Mouse (Mus musculus) intestine, embryonic 15.5 days (tissue): ENCODE data around the gene 2810408A11Rik. TPM values are rescaled to one million over a fixed set of nuclear protein-coding genes. Genes with fewer than 3 reads are reported as not detected.

ENCODE experiments used
- ATAC-seq: fragments of 200-750 bp; cut with Nextera tagmentation; 2 replicates; pipeline ENCODE4 v1.8.0; 2017; ENCODE audit warnings: moderate TSS enrichment, moderate library complexity
- H3K27ac ChIP-seq: fragments of 300-500 bp; sonication (generic); 2 replicates; pipeline ENCODE4 v1.5.1; 2015; ENCODE audit warnings: mild to moderate bottlenecking, inconsistent platforms
- H3K27me3 ChIP-seq: fragments of 300-500 bp; sonication (generic); replicated peaks from 2 replicates; pipeline ENCODE4 v1.6.1; 2015; ENCODE audit warnings: inconsistent platforms
- H3K36me3 ChIP-seq: fragments of 300-500 bp; sonication (generic); 2 replicates; pipeline ENCODE4 v1.6.1; 2015; ENCODE audit warnings: inconsistent platforms
- H3K4me1 ChIP-seq: fragments of 300-500 bp; sonication (generic); replicated peaks from 2 replicates; pipeline ENCODE4 v1.6.1; 2015; ENCODE audit warnings: inconsistent platforms
- H3K4me2 ChIP-seq: fragments of 300-500 bp; sonication (generic); replicated peaks from 2 replicates; pipeline ENCODE4 v1.6.1; 2015; ENCODE audit warnings: mild to moderate bottlenecking, inconsistent platforms
- H3K4me3 ChIP-seq: fragments of 300-500 bp; sonication (generic); replicated peaks from 2 replicates; pipeline ENCODE4 v1.5.1; 2015; ENCODE audit warnings: inconsistent platforms
- H3K9ac ChIP-seq: fragments of 300-500 bp; sonication (generic); 2 replicates; pipeline ENCODE4 v1.6.1; 2015; ENCODE audit warnings: inconsistent platforms
- H3K9me3 ChIP-seq: fragments of 300-500 bp; sonication (generic); 2 replicates; pipeline ENCODE4 v1.6.1; 2016; ENCODE audit warnings: inconsistent platforms
- WGBS: fragments of 180-500 bp; shearing (Covaris S2); methylation state at CpG from one replicate; pipeline ENCODE4 v1.1.7; 2015; 5-methylcytosine and 5-hydroxymethylcytosine counted together
- polyA plus RNA-seq: library from polyadenylated mRNA; unstranded; fragments of >200 nt; fragmentation: Nextera tagmentation; extraction: Ambion mirVana; gene quantifications from 2 replicates; pipeline ENCODE4 v1.2.1, GENCODE M21; 2015

The 2810408A11Rik gene
- polyA plus RNA-seq, 1 experiment from 2014 or later: 7.7 TPM

DNA sequence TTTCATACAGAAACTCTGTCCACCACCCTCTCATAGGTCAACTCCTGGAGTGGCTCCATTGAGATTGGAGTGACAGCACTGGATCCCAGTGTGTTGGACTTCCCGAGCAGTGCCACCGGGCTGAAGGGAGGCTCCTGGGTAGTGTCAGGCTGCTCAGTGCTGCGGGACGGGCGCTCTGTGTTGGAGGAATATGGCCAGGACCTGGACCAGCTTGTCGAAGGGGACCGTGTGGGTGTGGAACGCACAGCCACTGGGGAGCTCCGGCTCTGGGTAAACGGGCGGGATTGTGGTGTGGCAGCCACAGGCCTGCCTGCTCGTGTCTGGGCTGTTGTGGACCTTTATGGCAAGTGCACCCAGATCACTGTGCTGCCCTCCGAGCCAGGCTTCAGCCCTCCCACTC lies 2.2 kb upstream of the 2810408A11Rik start:
- H3K4me2 ChIP-seq: peak overlapping the region; percentile 97
- 82% methylated on average over 13 of the region's 13 CpGs for WGBS
- peak overlapping the region; percentile 87 for H3K9ac ChIP-seq
- peak overlapping the region; percentile 91 for H3K4me3 ChIP-seq
- peaks cover 42% of the 10 kb centered on the region for H3K36me3 ChIP-seq
- H3K9me3 ChIP-seq: no peaks in the 10 kb centered on the region
- H3K27me3 ChIP-seq: no peaks in the 10 kb centered on the region
- ATAC-seq: no peak
- peaks cover 17% of the 10 kb centered on the region for H3K4me1 ChIP-seq
- no peak overlapping the region for H3K27ac ChIP-seq

DNA sequence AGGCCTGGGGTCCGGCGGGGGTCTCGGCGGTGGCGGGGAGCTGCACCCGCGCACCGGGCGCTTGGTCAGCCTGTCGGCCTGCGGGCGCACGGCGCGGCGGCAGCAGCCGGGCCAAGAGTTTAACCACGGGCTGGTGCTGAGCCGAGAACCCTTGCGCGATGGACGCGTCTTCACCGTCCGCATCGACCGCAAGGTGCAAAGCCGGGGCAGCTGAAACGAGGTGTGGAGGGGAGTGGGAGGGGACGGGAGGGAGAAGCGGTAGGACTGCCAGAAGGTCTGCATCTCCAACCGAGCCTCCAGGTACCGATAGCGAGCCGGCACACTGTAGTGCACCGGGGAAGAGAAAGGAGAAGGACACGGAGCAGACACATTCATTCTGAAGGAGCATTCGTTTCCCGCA lies 1.2 kb upstream of the 2810408A11Rik start:
- Histone ChIP-seq H3K9ac (peak overlapping the region; percentile 87), H3K27ac (peak overlapping the region; percentile 97), H3K9me3 (no peaks in the 10 kb centered on the region), H3K4me1 (peaks cover 17% of the 10 kb centered on the region), H3K4me3 (peak overlapping the region; percentile 91), H3K4me2 (peak overlapping the region; percentile 97), H3K36me3 (peaks cover 32% of the 10 kb centered on the region), H3K27me3 (no peaks in the 10 kb centered on the region)
- under 1% methylated on average over 39 of the region's 39 CpGs for WGBS
- peak; percentile 18 for ATAC-seq

DNA sequence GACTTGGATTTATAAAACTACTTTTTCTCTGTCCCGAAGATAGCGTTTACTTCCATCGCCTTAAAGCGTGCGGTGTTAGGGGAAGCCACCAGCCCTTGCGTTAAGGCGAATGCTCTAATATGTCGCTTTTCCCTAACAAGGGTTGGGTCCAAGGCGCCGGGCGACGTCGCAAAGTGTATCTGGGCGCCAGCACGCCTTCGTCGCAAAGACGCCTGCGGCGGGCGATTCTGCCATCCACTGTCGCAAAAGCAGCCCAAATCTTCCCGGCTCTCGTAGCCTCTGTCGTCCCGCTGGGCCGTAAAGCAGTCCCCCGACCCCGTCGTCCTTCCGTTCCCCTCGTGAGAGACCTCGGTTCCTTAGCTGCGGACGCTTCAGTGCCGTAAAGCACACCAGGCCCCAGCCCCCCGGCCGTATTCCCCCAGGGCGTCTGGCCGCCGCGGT lies 639 bp upstream of the 2810408A11Rik start:
- Histone ChIP-seq H3K9ac (peak overlapping the region; percentile 87), H3K4me1 (peaks cover 17% of the 10 kb centered on the region), H3K9me3 (no peaks in the 10 kb centered on the region), H3K36me3 (peaks cover 27% of the 10 kb centered on the region), H3K27ac (peak overlapping the region; percentile 97), H3K4me3 (peak overlapping the region; percentile 91), H3K27me3 (no peaks in the 10 kb centered on the region), H3K4me2 (peak overlapping the region; percentile 97)
- ATAC-seq: peak; percentile 84
- under 1% methylated on average over 42 of the region's 42 CpGs for WGBS

DNA sequence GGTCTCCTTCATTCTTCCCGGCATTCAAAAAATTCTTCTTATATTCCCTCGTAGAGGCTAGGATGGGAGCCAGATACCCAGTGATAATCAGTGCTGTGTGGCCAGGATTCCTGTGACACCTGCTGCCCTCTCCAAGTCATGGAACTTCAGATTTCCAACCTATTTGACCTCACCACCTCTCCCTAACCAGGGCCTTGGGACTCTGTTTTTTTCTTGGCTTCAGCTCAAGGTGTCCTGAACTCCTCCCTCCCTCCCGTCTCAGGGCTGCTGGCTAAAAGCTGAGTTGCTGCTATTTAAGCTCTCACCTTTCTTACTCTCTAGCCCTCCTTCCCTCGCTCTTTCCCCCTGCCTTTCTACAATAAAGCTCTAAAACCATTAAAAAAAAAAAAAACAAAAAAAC lies 917 bp downstream of the 2810408A11Rik start:
- Histone ChIP-seq H3K27ac (0 out of 2 replicates have a peak overlapping the region, but pooled peaks have one; percentile 97), H3K4me2 (peak overlapping the region; percentile 97), H3K9ac (peak overlapping the region; percentile 93; the same call in 1 of the 2 replicates), H3K4me3 (peak overlapping the region; percentile 91), H3K9me3 (no peaks in the 10 kb centered on the region), H3K4me1 (peaks cover 17% of the 10 kb centered on the region), H3K27me3 (no peaks in the 10 kb centered on the region), H3K36me3 (peaks cover 13% of the 10 kb centered on the region)
- 22% methylated on average over 4 of the region's 4 CpGs for WGBS
- ATAC-seq: no peak

DNA sequence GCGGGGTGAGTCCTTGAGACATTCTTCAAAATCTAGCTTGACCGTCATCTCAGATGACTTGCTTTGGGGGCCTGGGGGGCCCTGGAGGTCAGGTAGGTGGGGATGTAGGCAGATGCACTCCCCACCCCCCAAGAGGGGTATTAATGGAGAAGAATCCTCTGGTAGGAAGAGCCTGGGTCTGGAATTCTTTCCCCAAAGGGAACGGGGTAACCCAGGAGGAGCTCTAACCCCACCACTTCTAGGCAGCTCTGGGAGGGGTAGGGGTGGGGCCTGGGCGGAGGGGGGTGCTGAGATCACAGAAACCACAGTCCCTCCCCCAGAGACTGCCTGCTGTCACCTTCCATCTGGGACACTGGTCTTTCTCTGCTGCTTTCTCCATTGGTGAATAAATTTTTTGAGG lies 5.5 kb downstream of the 2810408A11Rik start, which contains the start of gene Acap1:
Gene Acap1 (minus strand): TSS at position 249 of the 400 bp plus-strand sequence.
- no peaks in the 10 kb centered on the region for H3K36me3 ChIP-seq
- no peak within 1 kb of the TSS for H3K9ac ChIP-seq
- no peak within 1 kb of the TSS for H3K27ac ChIP-seq
- WGBS: 69% methylated on average over 4 of the region's 4 CpGs
- no peak for ATAC-seq
- no peak within 1 kb of the TSS for H3K4me3 ChIP-seq
- H3K27me3 ChIP-seq: no peaks in the 10 kb centered on the region
- H3K4me1 ChIP-seq: peaks cover 7% of the 10 kb centered on the region
- no peak within 1 kb of the TSS for H3K4me2 ChIP-seq
- no peaks in the 10 kb centered on the region for H3K9me3 ChIP-seq

DNA sequence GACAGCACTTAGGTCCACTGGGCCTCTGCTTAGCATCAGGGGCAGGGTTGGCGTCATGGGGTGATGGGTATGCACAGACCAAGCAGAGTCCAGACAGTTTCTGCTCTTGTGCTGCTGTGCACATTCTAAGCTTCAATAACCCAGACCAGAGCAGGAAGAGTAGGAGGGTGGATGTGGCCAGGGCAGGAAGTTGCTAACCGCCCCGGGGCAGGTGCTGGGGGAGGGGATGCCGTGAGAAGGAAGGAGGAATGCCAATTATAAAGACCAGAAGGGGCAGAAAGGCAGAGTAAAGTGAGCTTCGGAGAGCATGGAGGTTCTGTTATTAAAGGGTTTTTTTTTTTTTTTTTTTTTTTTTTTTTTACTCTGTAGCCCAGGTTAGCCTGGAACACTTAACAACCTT lies 6.1 kb downstream of the 2810408A11Rik start:
- ATAC-seq: no peak
- whole genome bisulfite sequencing: 78% methylated on average over 5 of the region's 5 CpGs
- no peaks in the 10 kb centered on the region for H3K27me3 ChIP-seq
- H3K9ac ChIP-seq: no peak overlapping the region
- no peaks in the 10 kb centered on the region for H3K36me3 ChIP-seq
- H3K9me3 ChIP-seq: no peaks in the 10 kb centered on the region
- no peak overlapping the region for H3K4me2 ChIP-seq
- no peak overlapping the region for H3K27ac ChIP-seq
- no peak overlapping the region for H3K4me3 ChIP-seq
- H3K4me1 ChIP-seq: peaks cover 4% of the 10 kb centered on the region

DNA sequence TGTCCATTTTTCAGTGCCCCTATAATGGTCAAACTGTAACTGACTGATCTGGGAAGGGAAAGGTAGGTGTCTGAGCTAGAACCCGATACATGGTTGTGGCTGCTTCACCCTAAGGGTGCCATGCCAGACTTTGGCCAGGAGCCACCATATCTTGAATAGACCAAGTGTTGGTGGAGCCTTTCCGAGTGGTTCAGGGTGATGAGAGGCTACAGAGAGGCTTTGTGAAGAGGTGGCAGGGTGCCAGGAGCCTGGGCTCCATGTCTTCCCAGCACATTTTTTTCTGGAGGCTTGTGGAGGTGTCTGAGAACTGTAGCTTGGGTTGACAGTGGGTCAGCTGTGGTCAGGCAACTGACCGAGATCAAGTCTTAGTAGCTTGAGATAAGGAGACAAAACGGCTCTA lies 9.3 kb downstream of the 2810408A11Rik start:
- WGBS: 73% methylated on average over 4 of the region's 4 CpGs

DNA sequence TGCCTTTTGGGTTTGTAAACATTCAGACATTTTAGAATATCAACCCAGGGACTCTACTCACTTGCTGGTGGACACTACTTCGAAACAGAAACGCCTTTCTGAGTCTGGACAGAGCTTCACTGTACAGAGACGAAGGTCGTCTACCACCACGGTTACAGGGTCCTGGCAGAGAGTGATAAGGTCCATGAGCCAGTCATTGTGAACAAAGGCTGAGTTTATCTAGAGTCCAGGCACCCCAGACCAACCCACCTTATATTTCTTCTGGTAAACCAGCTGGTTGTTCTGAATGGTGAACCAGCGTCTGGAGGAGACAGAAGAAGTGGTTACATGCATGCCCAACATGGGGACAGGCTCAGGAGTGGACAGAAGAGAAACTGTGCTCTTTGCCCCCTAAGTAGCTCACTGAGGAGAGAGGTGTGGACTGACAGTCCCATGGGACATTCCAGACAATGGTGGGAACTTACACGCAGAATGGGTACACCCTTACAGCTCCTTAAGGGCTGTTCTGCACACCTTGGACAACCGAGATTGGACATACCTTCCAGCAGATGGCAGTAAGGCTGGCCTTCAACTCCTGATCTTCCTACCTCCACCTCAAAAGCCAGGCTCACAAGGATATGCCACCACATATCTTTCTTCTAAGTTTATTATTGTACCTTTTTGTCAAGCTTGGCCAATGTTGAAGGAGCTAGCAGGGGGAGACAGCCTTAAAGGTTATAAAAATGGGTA lies 13.7 kb downstream of the 2810408A11Rik start:
- Histone ChIP-seq H3K9me3 (no peaks in the 10 kb centered on the region), H3K9ac (no peak overlapping the region), H3K4me2 (no peak overlapping the region), H3K27ac (no peak overlapping the region), H3K4me3 (no peak overlapping the region), H3K27me3 (no peaks in the 10 kb centered on the region), H3K36me3 (no peaks in the 10 kb centered on the region), H3K4me1 (peaks cover 6% of the 10 kb centered on the region; the same call in 1 of the 2 replicates)
- 65% methylated on average over 8 of the region's 8 CpGs for WGBS
- ATAC-seq: no peak

More for the DNA sequence above, 9.3 kb downstream of the 2810408A11Rik start:
- Histone ChIP-seq H3K27me3 (no peaks in the 10 kb centered on the region), H3K4me3 (no peak overlapping the region), H3K9me3 (no peaks in the 10 kb centered on the region), H3K9ac (no peak overlapping the region), H3K4me2 (no peak overlapping the region), H3K36me3 (no peaks in the 10 kb centered on the region), H3K27ac (no peak overlapping the region), H3K4me1 (no peaks in the 10 kb centered on the region)
- ATAC-seq: no peak

DNA sequence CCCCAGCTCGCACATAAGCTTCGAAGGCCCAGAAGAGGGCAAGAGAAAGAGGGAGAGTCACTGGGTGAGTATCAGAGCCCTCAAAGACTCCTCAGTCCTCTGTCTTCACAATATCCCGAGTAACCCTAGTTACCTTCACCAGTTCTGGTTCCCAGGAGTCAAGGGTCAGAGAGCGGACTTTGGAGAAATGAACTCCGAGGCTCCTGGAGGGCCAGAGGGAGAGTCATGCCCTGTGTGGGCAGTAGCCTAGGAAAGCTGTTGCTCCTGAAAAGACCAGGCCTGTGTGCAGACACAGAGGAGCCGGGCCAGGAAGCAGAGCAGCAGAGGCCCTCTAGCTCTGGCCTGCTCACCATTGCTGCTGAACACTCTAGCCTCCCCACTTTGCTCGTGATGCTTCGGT lies 16.1 kb downstream of the 2810408A11Rik start:
- Histone ChIP-seq H3K27me3 (no peaks in the 10 kb centered on the region), H3K9ac (no peak overlapping the region), H3K4me3 (no peak overlapping the region), H3K36me3 (no peaks in the 10 kb centered on the region), H3K27ac (0 out of 2 replicates have a peak overlapping the region, but pooled peaks have one; percentile 3), H3K9me3 (no peaks in the 10 kb centered on the region), H3K4me1 (peaks cover 17% of the 10 kb centered on the region), H3K4me2 (no peak overlapping the region)
- ATAC-seq: no peak
- WGBS: 76% methylated on average over 8 of the region's 8 CpGs

DNA sequence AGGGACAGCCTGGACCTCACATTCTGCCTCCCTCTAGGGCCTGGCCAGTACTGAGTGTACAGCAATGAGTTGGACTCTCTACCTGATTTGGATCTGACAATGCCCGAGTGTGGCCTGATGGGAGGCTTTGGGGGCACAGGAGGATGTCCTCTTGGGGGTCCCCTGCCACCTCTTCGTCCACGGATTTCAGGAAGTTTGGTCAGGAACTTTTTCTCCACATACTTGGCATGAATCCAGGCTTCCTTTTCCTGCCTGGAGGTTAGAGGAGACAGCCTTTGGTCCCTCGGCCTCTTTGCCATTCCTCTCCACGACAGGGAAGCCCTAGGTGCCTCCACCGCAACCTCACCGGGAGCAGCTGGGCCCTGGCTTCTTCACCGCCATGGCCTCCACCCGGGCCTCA lies 16.5 kb downstream of the 2810408A11Rik start:
- no peak overlapping the region for H3K4me3 ChIP-seq
- no peak for ATAC-seq
- no peak overlapping the region for H3K27ac ChIP-seq
- no peak overlapping the region for H3K4me2 ChIP-seq
- no peaks in the 10 kb centered on the region for H3K36me3 ChIP-seq
- no peak overlapping the region for H3K9ac ChIP-seq
- WGBS: 64% methylated on average over 9 of the region's 9 CpGs
- H3K4me1 ChIP-seq: peaks cover 21% of the 10 kb centered on the region
- no peaks in the 10 kb centered on the region for H3K9me3 ChIP-seq
- no peaks in the 10 kb centered on the region for H3K27me3 ChIP-seq

DNA sequence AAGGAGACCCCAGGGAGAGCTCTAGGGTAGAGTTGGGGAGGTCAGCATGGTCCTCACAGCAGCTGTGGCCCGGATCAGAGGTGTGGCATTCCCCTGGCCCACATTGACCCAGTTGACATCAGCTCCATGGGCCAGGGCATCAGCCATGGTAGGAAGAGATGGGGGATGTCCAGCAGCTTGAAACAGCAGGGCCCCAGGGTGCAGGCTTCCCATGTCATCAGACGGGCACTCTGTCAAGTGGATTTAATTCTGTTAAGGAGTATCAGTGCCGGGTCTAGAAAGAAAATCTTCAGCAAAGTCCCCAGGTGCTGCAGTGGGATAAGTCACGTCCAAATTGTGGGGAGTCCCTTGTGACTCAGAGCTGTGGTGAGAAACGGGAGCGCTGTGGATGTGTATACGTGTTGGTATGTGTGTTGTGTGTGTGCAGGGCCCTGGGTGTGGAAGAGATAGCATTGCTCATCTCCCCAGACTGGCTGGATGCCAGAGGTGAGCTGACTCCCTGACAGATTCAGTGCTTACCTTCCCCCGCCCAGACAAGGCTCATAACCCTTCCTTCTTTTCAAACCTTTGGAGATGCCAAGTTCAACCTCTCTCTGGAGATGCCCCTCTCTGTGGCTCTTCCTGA lies 17.1 kb downstream of the 2810408A11Rik start:
- H3K4me3 ChIP-seq: no peak overlapping the region
- no peak overlapping the region for H3K9ac ChIP-seq
- H3K4me2 ChIP-seq: no peak overlapping the region
- H3K27me3 ChIP-seq: no peaks in the 10 kb centered on the region
- H3K4me1 ChIP-seq: peaks cover 27% of the 10 kb centered on the region
- H3K36me3 ChIP-seq: no peaks in the 10 kb centered on the region
- WGBS: 79% methylated on average over 8 of the region's 8 CpGs
- H3K27ac ChIP-seq: no peak overlapping the region
- no peaks in the 10 kb centered on the region for H3K9me3 ChIP-seq
- no peak for ATAC-seq

DNA sequence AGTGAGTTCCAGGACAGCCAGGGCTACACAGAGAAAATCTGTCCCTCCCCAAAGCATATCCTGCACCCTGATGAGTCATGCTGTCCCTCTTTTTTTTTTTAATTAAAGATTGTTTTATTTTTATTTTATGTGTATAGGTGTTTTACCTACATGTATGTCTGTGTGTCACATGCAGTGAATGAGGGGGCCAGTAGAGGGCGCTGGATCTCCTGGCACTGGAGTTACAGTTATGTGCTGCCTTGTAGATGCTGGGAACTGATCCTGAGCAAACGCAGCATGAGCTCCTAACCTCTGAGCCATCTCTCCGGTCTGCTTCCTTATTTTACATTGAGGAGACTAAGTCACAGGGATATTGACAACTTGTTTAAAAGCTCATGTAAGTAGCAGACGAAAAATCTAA lies 17.7 kb downstream of the 2810408A11Rik start:
- Histone ChIP-seq H3K4me2 (no peak overlapping the region), H3K4me1 (peaks cover 28% of the 10 kb centered on the region), H3K9me3 (no peaks in the 10 kb centered on the region), H3K9ac (no peak overlapping the region), H3K4me3 (no peak overlapping the region), H3K27ac (no peak overlapping the region), H3K27me3 (no peaks in the 10 kb centered on the region), H3K36me3 (no peaks in the 10 kb centered on the region)
- ATAC-seq: no peak
- 64% methylated on average over 4 of the region's 4 CpGs for WGBS
